Mouse (Mus musculus): Measurements from ENCODE around the gene Tmem138.

GRCm38 (mm10) chr19:10603660-10604523, 26.7 kb upstream of the Tmem138 start:
- TF ChIP-seq CTCF (IDR thresholded peaks at IDR 0.05) (no peak), EP300 (IDR thresholded peaks at IDR 0.05) (no peak)
